Mouse (Mus musculus) kidney, adult 2 months (tissue): ENCODE data around the gene Ankrd13c.

Experiments
- CTCF ChIP-seq: fragments of 200-500 bp; conservative IDR thresholded peaks from 2 replicates; pipeline ENCODE4 v1.5.1; 2011; ENCODE audit warnings: low read depth, mild to moderate bottlenecking, control low read depth, low read length, moderate library complexity, mixed read lengths; ENCODE audit not compliant: insufficient read depth, insufficient read length
- POLR2A ChIP-seq: fragments of 200-500 bp; IDR thresholded peaks from one replicate; pipeline ENCODE4 v1.6.1; 2011; ENCODE audit warnings: low read depth, low read length, control low read depth

DNA sequence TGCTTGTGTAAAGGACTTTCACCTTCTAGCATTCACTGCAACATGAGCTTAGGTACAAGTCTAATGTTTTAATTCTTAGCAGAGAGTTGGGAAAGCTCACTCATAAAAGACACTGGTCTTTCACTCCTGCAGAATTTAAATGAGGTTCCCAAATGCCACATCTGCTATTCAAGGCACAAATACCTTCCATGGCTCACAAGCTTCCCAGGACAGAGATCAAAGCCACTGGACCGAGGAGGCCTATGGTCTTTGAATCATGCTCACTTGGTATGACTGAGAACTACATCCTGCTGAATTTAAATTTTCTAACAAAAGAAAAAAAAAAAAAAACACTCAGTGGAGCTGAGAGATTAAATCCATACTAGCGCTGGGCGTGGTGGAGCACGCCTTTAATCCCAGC lies 30.7 kb upstream of the Ankrd13c start:
- TF ChIP-seq CTCF (no peak), POLR2A (no peak)
